Mouse (Mus musculus): ENCODE data around the gene Klhdc7a.
"Not testable (repeated sequence)": the region's sequence is repeated elsewhere in the genome, so short reads cannot be mapped to it uniquely, and the experiment has no call there.

Klhdc7a gene

GRCm38 (mm10) chr4:139967922-139968321, at the start of gene Klhdc7a:
TSS of gene Klhdc7a (minus strand) at chr4:139968026.
- DNase-seq (ENCODE audit: low read depth, low spot score): no peak

- DNase-seq (ENCODE audit: low read depth, low spot score): no peak
Observed at GRCm38 (mm10) chr4:140015916-140016315, 48.1 kb upstream of the Klhdc7a start.

GRCm38 (mm10) chr4:140010728-140011470, 43.1 kb upstream of the Klhdc7a start:
- no peak for DNase-seq (ENCODE audit: low read depth, low spot score)

- peak; percentile 91 for DNase-seq (ENCODE audit: low read depth, low spot score)
Observed at GRCm38 (mm10) chr4:140004932-140005331, 37.1 kb upstream of the Klhdc7a start.

- peak; percentile 94 for DNase-seq (ENCODE audit: low read depth, low spot score)
Observed at GRCm38 (mm10) chr4:140004170-140004569, 36.3 kb upstream of the Klhdc7a start.

GRCm38 (mm10) chr4:140002069-140002468, 34.2 kb upstream of the Klhdc7a start:
- peak; percentile 93 for DNase-seq (ENCODE audit: low read depth, low spot score)

- no peak for DNase-seq (ENCODE audit: low read depth, low spot score)
Observed at GRCm38 (mm10) chr4:140000911-140001310, 33.1 kb upstream of the Klhdc7a start.

GRCm38 (mm10) chr4:139999033-139999432, 31.2 kb upstream of the Klhdc7a start:
- no peak for DNase-seq (ENCODE audit: low read depth, low spot score)

- no peak for DNase-seq (ENCODE audit: low read depth, low spot score)
Observed at GRCm38 (mm10) chr4:139995659-139996058, 27.8 kb upstream of the Klhdc7a start.

- peak; percentile 59 for DNase-seq (ENCODE audit: low read depth, low spot score)
Observed at GRCm38 (mm10) chr4:139993111-139993755, 25.4 kb upstream of the Klhdc7a start.

- no peak for DNase-seq (ENCODE audit: low read depth, low spot score)
Observed at GRCm38 (mm10) chr4:139986913-139987312, 19.1 kb upstream of the Klhdc7a start.

GRCm38 (mm10) chr4:139978716-139979115, 10.9 kb upstream of the Klhdc7a start:
- DNase-seq (ENCODE audit: low read depth, low spot score): peak; percentile 90

GRCm38 (mm10) chr4:139977308-139977781, 9.5 kb upstream of the Klhdc7a start:
- DNase-seq (ENCODE audit: low read depth, low spot score): peak; percentile 35

GRCm38 (mm10) chr4:139974506-139974905, 6.7 kb upstream of the Klhdc7a start:
- no peak for DNase-seq (ENCODE audit: low read depth, low spot score)

GRCm38 (mm10) chr4:139967475-139967891, 343 bp downstream of the Klhdc7a start:
- peak; percentile 63 for DNase-seq (ENCODE audit: low read depth, low spot score)

- DNase-seq (ENCODE audit: low read depth, low spot score): no peak
Observed at GRCm38 (mm10) chr4:139966981-139967380, 845 bp downstream of the Klhdc7a start.

GRCm38 (mm10) chr4:139965596-139966185, 2.1 kb downstream of the Klhdc7a start:
- DNase-seq (ENCODE audit: low read depth, low spot score): no peak

GRCm38 (mm10) chr4:139964406-139964805, 3.4 kb downstream of the Klhdc7a start:
- peak; percentile 41 for DNase-seq (ENCODE audit: low read depth, low spot score)

- no peak for DNase-seq (ENCODE audit: low read depth, low spot score)
Observed at GRCm38 (mm10) chr4:139963911-139964310, 3.9 kb downstream of the Klhdc7a start.

GRCm38 (mm10) chr4:139963059-139963458, 4.8 kb downstream of the Klhdc7a start:
- DNase-seq (ENCODE audit: low read depth, low spot score): no peak

- no peak for DNase-seq (ENCODE audit: low read depth, low spot score)
Observed at GRCm38 (mm10) chr4:139961816-139962215, 6.0 kb downstream of the Klhdc7a start.

- DNase-seq (ENCODE audit: low read depth, low spot score): not testable (repeated sequence)
Observed at GRCm38 (mm10) chr4:139961329-139961728, 6.5 kb downstream of the Klhdc7a start.

Data from ES-CJ7 (cell line).